Mouse (Mus musculus) neural tube, embryonic 14.5 days (tissue): ENCODE data around the gene Nfix. TPM values are rescaled to one million over a fixed set of nuclear protein-coding genes. Genes with fewer than 3 reads are reported as not detected.
A peak's percentile ranks its signal among the peaks of the same experiment; 100 is the strongest.

Source experiments
- ATAC-seq: fragments of 200-750 bp; cut with Nextera tagmentation; 2 replicates; pipeline ENCODE4 v1.8.0; 2017; ENCODE audit warnings: low read depth, mild to moderate bottlenecking, moderate TSS enrichment, moderate library complexity
- H3K27ac ChIP-seq: fragments of 300-500 bp; sonication (generic); 2 replicates; pipeline ENCODE4 v1.5.1; 2014; ENCODE audit warnings: low read depth, mild to moderate bottlenecking, control low read depth, low read length, moderate library complexity, mixed read lengths
- H3K27me3 ChIP-seq: fragments of 300-500 bp; sonication (generic); 2 replicates; pipeline ENCODE4 v1.6.1; 2014; ENCODE audit warnings: low read length; ENCODE audit not compliant: control insufficient read depth, insufficient read depth
- H3K36me3 ChIP-seq: fragments of 300-500 bp; sonication (generic); 2 replicates; pipeline ENCODE4 v1.6.1; 2014; ENCODE audit warnings: low read length, mixed read lengths; ENCODE audit not compliant: control insufficient read depth, insufficient read depth
- H3K4me1 ChIP-seq: fragments of 300-500 bp; sonication (generic); 2 replicates; pipeline ENCODE4 v1.6.1; 2014; ENCODE audit warnings: low read length; ENCODE audit not compliant: control insufficient read depth, insufficient read depth
- H3K4me2 ChIP-seq: fragments of 300-500 bp; sonication (generic); 2 replicates; pipeline ENCODE4 v1.6.1; 2014; ENCODE audit warnings: mild to moderate bottlenecking, low read depth, low read length, control low read depth
- H3K4me3 ChIP-seq: fragments of 300-500 bp; sonication (generic); 2 replicates; pipeline ENCODE4 v1.5.1; 2014; ENCODE audit warnings: low read depth, low read length, control low read depth, mixed read lengths
- H3K9ac ChIP-seq: fragments of 300-500 bp; sonication (generic); replicated peaks from 2 replicates; pipeline ENCODE4 v1.6.1; 2014; ENCODE audit warnings: low read depth, mild to moderate bottlenecking, control low read depth, low read length, mixed read lengths
- H3K9me3 ChIP-seq: fragments of 300-500 bp; sonication (generic); 2 replicates; pipeline ENCODE4 v1.6.1; 2016; ENCODE audit warnings: low read length; ENCODE audit not compliant: control insufficient read depth
- WGBS: fragments of 180-500 bp; shearing (Covaris S2); extraction: QIAGEN DNeasy Blood & Tissue Kit; methylation state at CpG from one replicate; pipeline ENCODE4 v1.1.7; 2014; 5-methylcytosine and 5-hydroxymethylcytosine counted together
- polyA plus RNA-seq: library from polyadenylated mRNA; unstranded; fragments of >200 nt; fragmentation: Nextera tagmentation; extraction: Ambion mirVana; gene quantifications from 2 replicates; pipeline ENCODE4 v1.2.1, GENCODE M21; 2014

Gene Nfix
- polyA plus RNA-seq, 1 experiment from 2014 or later: 91.5 TPM

DNA sequence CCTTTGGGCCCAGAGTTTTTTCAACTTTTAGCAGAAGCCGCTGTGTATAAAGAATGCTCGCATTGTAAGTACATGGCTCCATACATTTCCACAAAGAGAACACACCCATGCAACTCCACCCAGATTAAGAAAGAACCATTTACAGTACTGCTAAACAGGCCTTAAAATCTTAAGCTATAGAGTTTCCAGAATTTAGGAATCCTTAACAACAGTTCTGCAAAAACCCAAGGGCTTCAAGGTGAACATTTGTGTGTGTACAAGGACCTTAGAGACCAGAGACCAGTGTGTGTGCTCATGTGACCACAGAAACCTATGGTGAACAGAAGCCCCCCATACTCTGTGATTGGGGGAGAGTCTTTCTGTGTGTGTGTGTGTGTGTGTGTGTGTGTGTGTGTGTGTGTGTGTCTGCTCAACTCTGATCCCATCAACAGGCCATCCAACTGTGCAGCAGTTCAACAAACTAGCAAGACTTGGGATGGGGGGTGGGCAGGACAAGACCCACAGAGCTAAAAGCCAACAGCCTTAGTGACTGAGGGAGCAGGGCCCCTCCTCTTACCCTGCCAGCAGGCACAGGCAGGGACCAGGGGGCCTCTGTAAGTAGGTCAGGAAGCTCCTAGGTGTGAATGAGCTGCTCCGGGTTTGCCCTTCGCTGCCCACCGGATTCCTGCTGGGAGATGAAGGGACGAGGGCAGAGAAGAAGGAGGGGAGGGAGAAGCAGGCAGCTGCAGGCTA lies 19.0 kb downstream of the Nfix start:
- ATAC-seq: no peak
- Histone ChIP-seq H3K9me3 (no peaks in the 10 kb centered on the region), H3K36me3 (no peaks in the 10 kb centered on the region), H3K27me3 (peaks cover 58% of the 10 kb centered on the region), H3K27ac (no peak overlapping the region), H3K4me1 (peaks cover 20% of the 10 kb centered on the region; the same call in 1 of the 2 replicates), H3K4me3 (no peak overlapping the region), H3K9ac (no peak overlapping the region), H3K4me2 (no peak overlapping the region)
- WGBS: 19% methylated on average over 6 of the region's 6 CpGs

DNA sequence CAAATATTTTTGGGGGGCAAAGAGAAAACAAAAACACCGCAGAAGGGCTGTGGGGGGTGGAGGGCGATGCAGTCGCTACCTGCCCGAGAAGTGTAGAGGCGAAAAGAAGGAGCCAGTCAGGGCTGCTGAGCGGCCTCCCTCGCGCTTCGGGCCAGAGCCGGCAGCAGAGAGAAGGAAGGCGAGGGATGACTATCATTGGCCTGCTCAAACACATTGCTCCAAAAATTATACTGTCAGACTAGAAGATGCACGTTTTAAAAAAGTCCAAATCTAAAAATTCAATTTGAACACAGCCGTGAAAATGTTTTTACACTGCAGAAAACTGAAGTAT lies 20.0 kb downstream of the Nfix start:
- Histone ChIP-seq H3K36me3 (no peaks in the 10 kb centered on the region), H3K9me3 (no peaks in the 10 kb centered on the region), H3K4me2 (peak overlapping the region; percentile 25; the same call in 1 of the 2 replicates), H3K4me3 (no peak overlapping the region), H3K27me3 (peaks cover 57% of the 10 kb centered on the region), H3K27ac (peak overlapping the region; percentile 45), H3K9ac (no peak overlapping the region), H3K4me1 (peaks cover 23% of the 10 kb centered on the region; the same call in 1 of the 2 replicates)
- WGBS: 8% methylated on average over 13 of the region's 13 CpGs
- no peak for ATAC-seq

- Histone ChIP-seq H3K27ac (peak overlapping the region; percentile 45), H3K9me3 (no peaks in the 10 kb centered on the region), H3K36me3 (no peaks in the 10 kb centered on the region), H3K9ac (no peak overlapping the region), H3K4me1 (peaks cover 24% of the 10 kb centered on the region; the same call in 1 of the 2 replicates), H3K27me3 (peaks cover 53% of the 10 kb centered on the region), H3K4me2 (peak overlapping the region; percentile 25; the same call in 1 of the 2 replicates), H3K4me3 (no peak overlapping the region)
- 4% methylated on average over 19 of the region's 19 CpGs for WGBS
- peak; percentile 42; the same call in 1 of the 2 replicates for ATAC-seq
Observed at GRCm38 (mm10) chr8:84779519-84780224, 20.5 kb downstream of the Nfix start.

- Histone ChIP-seq H3K4me1 (peaks cover 18% of the 10 kb centered on the region; the same call in 1 of the 2 replicates), H3K27me3 (peaks cover 50% of the 10 kb centered on the region), H3K9ac (no peak overlapping the region), H3K9me3 (no peaks in the 10 kb centered on the region), H3K4me3 (no peak overlapping the region), H3K4me2 (peak overlapping the region; percentile 25; the same call in 1 of the 2 replicates), H3K27ac (peak overlapping the region; percentile 45), H3K36me3 (no peaks in the 10 kb centered on the region)
- no peak for ATAC-seq
- WGBS: 6% methylated on average over 11 of the region's 11 CpGs
Observed at GRCm38 (mm10) chr8:84778638-84779380, 21.3 kb downstream of the Nfix start.

DNA sequence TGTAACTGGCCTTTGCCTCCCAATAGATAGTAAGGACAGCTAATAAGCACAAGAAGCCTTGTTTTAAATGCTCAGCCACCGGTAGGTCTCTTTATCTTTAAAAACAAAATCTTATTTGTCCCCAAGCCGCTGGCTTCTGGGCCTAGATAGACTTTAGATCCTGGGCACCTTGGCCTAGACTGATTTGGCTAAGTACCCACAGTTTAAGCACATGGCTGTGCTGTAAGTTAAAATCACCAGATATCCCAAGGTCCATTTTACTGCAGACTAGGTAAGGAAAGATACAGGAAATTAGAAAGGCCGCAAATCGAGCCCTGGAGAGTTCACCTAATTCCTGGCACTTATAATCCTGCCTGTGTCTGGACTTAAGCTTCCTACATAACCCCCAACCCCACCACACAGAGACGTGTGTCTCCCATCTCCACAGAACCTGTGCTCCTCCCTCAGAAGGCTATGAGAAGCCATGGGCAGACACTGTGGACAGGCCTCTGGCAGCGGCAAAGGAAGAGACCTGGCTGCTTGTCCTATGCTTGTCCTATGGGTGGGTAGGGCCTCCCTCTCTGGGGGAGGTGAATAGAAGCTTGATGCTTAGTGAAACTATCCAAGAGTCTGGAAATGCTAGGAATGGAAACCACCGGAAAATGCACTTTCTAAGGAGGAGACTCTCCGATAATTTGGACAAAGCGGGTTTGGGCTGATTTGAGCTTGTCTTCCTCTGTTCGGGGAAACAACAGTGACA lies 22.1 kb downstream of the Nfix start:
- no peaks in the 10 kb centered on the region for H3K36me3 ChIP-seq
- H3K27ac ChIP-seq: peak overlapping the region; percentile 45; the same call in 1 of the 2 replicates
- 24% methylated on average over 10 of the region's 10 CpGs for WGBS
- no peak overlapping the region for H3K9ac ChIP-seq
- H3K27me3 ChIP-seq: peaks cover 46% of the 10 kb centered on the region
- peaks cover 18% of the 10 kb centered on the region; the same call in 1 of the 2 replicates for H3K4me1 ChIP-seq
- ATAC-seq: no peak
- H3K4me2 ChIP-seq: no peak overlapping the region
- no peaks in the 10 kb centered on the region for H3K9me3 ChIP-seq
- no peak overlapping the region for H3K4me3 ChIP-seq

GRCm38 (mm10) chr8:84776569-84776968 lies 23.6 kb downstream of the Nfix start:
- H3K4me1 ChIP-seq: peaks cover 21% of the 10 kb centered on the region; the same call in 1 of the 2 replicates
- H3K4me2 ChIP-seq: no peak overlapping the region
- H3K4me3 ChIP-seq: no peak overlapping the region
- WGBS: 20% methylated on average over 1 of the region's 1 CpGs
- H3K27ac ChIP-seq: no peak overlapping the region
- H3K9me3 ChIP-seq: no peaks in the 10 kb centered on the region
- no peak overlapping the region for H3K9ac ChIP-seq
- ATAC-seq: no peak
- peaks cover 36% of the 10 kb centered on the region for H3K27me3 ChIP-seq
- H3K36me3 ChIP-seq: no peaks in the 10 kb centered on the region

- Histone ChIP-seq H3K4me3 (no peak overlapping the region), H3K9ac (no peak overlapping the region), H3K4me1 (peaks cover 21% of the 10 kb centered on the region; the same call in 1 of the 2 replicates), H3K4me2 (peak overlapping the region; percentile 35; the same call in 1 of the 2 replicates), H3K9me3 (no peaks in the 10 kb centered on the region), H3K36me3 (no peaks in the 10 kb centered on the region), H3K27me3 (peaks cover 33% of the 10 kb centered on the region), H3K27ac (peak overlapping the region; percentile 90)
- ATAC-seq: no peak
- 3% methylated on average over 7 of the region's 7 CpGs for WGBS
Observed at GRCm38 (mm10) chr8:84775621-84776113, 24.5 kb downstream of the Nfix start.

DNA sequence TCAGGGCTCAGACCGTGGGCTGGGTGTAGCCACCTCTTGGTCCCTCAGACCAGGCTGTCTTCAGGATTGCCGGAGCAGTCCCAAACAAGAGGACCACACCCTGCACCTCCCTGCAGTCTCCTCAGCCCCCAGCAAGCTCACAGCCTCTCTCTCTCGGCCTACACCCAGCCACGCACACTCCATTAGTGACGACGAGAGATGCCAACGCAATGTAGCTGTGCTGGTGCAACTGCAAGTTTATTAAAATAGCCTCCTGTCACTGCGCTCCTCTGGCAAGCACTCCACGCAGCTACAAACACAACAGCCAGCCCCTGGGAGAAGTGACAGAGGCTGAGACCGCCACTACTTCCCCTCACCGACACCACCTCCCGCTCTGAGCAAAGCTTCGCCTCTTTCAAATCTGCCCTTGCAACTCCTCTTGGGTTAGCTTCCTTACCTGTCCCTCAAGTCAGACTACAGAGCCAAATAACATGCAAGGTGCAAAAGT lies 25.0 kb downstream of the Nfix start:
- peak overlapping the region; percentile 90 for H3K27ac ChIP-seq
- no peaks in the 10 kb centered on the region for H3K36me3 ChIP-seq
- peaks cover 21% of the 10 kb centered on the region; the same call in 1 of the 2 replicates for H3K4me1 ChIP-seq
- no peaks in the 10 kb centered on the region for H3K9me3 ChIP-seq
- peak overlapping the region; percentile 35 for H3K4me2 ChIP-seq
- no peak overlapping the region; the same call in 1 of the 2 replicates for H3K9ac ChIP-seq
- ATAC-seq: no peak
- H3K4me3 ChIP-seq: no peak overlapping the region
- WGBS: 3% methylated on average over 13 of the region's 13 CpGs
- peaks cover 31% of the 10 kb centered on the region for H3K27me3 ChIP-seq
